Mouse (Mus musculus) forebrain, embryonic 11.5 days (tissue): ENCODE data around the gene Zfp318. TPM values are rescaled to one million over a fixed set of nuclear protein-coding genes. Genes with fewer than 3 reads are reported as not detected.

Experiments used
- ATAC-seq: fragments of 200-750 bp; cut with Nextera tagmentation; replicated peaks from 2 replicates; pipeline ENCODE4 v1.8.0; 2017; ENCODE audit warnings: moderate TSS enrichment; ENCODE audit not compliant: low FRiP score
- DNase-seq: peaks from one replicate; pipeline ENCODE4 v3.0.0-alpha.2; 2017; ENCODE audit warnings: low spot score
- H3K27ac ChIP-seq: fragments of 300-500 bp; sonication (generic); 2 replicates; pipeline ENCODE4 v1.5.1; 2014; ENCODE audit warnings: low read depth, low read length
- H3K27me3 ChIP-seq: fragments of 300-500 bp; sonication (generic); 2 replicates; pipeline ENCODE4 v1.6.1; 2014; ENCODE audit warnings: mild to moderate bottlenecking, low read length, mixed read lengths; ENCODE audit not compliant: control insufficient read depth, insufficient read depth
- H3K36me3 ChIP-seq: fragments of 300-500 bp; sonication (generic); 2 replicates; pipeline ENCODE4 v1.6.1; 2014; ENCODE audit warnings: mild to moderate bottlenecking, low read length, moderate library complexity, mixed read lengths; ENCODE audit not compliant: control insufficient read depth, insufficient read depth
- H3K4me1 ChIP-seq: fragments of 300-500 bp; sonication (generic); replicated peaks from 2 replicates; pipeline ENCODE4 v1.6.1; 2014; ENCODE audit warnings: low read length, mixed read lengths; ENCODE audit not compliant: control insufficient read depth, insufficient read depth
- H3K4me2 ChIP-seq: fragments of 300-500 bp; sonication (generic); 2 replicates; pipeline ENCODE4 v1.6.1; 2014; ENCODE audit warnings: low read depth, mild to moderate bottlenecking, low read length, moderate library complexity, mixed read lengths; ENCODE audit not compliant: severe bottlenecking
- H3K4me3 ChIP-seq: fragments of 300-500 bp; sonication (generic); 2 replicates; pipeline ENCODE4 v1.5.1; 2014; ENCODE audit warnings: low read depth, low read length
- H3K9ac ChIP-seq: fragments of 300-500 bp; sonication (generic); 2 replicates; pipeline ENCODE4 v1.6.1; 2014; ENCODE audit warnings: low read length
- H3K9me3 ChIP-seq: fragments of 300-500 bp; sonication (generic); 2 replicates; pipeline ENCODE4 v1.6.1; 2016; ENCODE audit warnings: low read length, mixed read lengths; ENCODE audit not compliant: control insufficient read depth
- WGBS: fragments of 180-500 bp; shearing (Covaris S2); extraction: QIAGEN DNeasy Blood & Tissue Kit; methylation state at CpG from one replicate; pipeline ENCODE4 v1.1.7; 2014; 5-methylcytosine and 5-hydroxymethylcytosine counted together
- polyA plus RNA-seq: library from polyadenylated mRNA; unstranded; fragments of >200 nt; fragmentation: Nextera tagmentation; extraction: Ambion mirVana; gene quantifications from 2 replicates; pipeline ENCODE4 v1.2.1, GENCODE M21; 2014

Gene Zfp318
- polyA plus RNA-seq, 1 experiment from 2014 or later = 17.0 TPM

GRCm38 (mm10) chr17:46436672-46437366 lies 53.3 kb downstream of the Zfp318 start:
- H3K36me3 ChIP-seq = no peaks in the 10 kb centered on the region
- H3K27ac ChIP-seq = no peak overlapping the region
- H3K4me2 ChIP-seq = 0 out of 2 replicates have a peak overlapping the region, but pooled peaks have one; percentile 11
- ATAC-seq = peak; percentile 49; the same call in 1 of the 2 replicates
- peak; percentile 76 for DNase-seq
- 29% methylated on average over 23 of the region's 23 CpGs for WGBS
- H3K4me3 ChIP-seq = no peak overlapping the region
- H3K9ac ChIP-seq = no peak overlapping the region
- H3K4me1 ChIP-seq = no peaks in the 10 kb centered on the region
- no peaks in the 10 kb centered on the region for H3K9me3 ChIP-seq
- no peaks in the 10 kb centered on the region; the same call in 1 of the 2 replicates for H3K27me3 ChIP-seq

- Histone ChIP-seq H3K4me1 (no peaks in the 10 kb centered on the region), H3K4me2 (no peak within 1 kb of the TSS), H3K9me3 (no peaks in the 10 kb centered on the region), H3K4me3 (no peak within 1 kb of the TSS), H3K36me3 (no peaks in the 10 kb centered on the region), H3K9ac (no peak within 1 kb of the TSS), H3K27me3 (peaks cover under 1% of the 10 kb centered on the region), H3K27ac (no peak within 1 kb of the TSS)
- DNase-seq (peak; percentile 30), ATAC-seq (no peak)
- WGBS = 81% methylated on average over 4 of the region's 4 CpGs
Observed at GRCm38 (mm10) chr17:46438298-46438873, 54.9 kb downstream of the Zfp318 start, which contains the start of gene Slc22a7. TSS of gene Slc22a7 (minus strand) at chr17:46438457.

GRCm38 (mm10) chr17:46439176-46439575 lies 55.6 kb downstream of the Zfp318 start:
- Histone ChIP-seq H3K9ac (no peak overlapping the region), H3K4me1 (no peaks in the 10 kb centered on the region), H3K36me3 (no peaks in the 10 kb centered on the region), H3K4me3 (no peak overlapping the region), H3K27ac (no peak overlapping the region), H3K4me2 (no peak overlapping the region), H3K9me3 (no peaks in the 10 kb centered on the region), H3K27me3 (peaks cover 8% of the 10 kb centered on the region)
- DNase-seq (peak; percentile 7), ATAC-seq (no peak)
- WGBS = 94% methylated on average over 10 of the region's 10 CpGs

GRCm38 (mm10) chr17:46444839-46445579 lies 61.5 kb downstream of the Zfp318 start:
- Histone ChIP-seq H3K4me3 (peak overlapping the region; percentile 9), H3K36me3 (no peaks in the 10 kb centered on the region), H3K27ac (no peak overlapping the region), H3K27me3 (peaks cover 31% of the 10 kb centered on the region), H3K4me1 (peaks cover 2% of the 10 kb centered on the region; the same call in 1 of the 2 replicates), H3K4me2 (peak overlapping the region; percentile 46), H3K9me3 (no peaks in the 10 kb centered on the region), H3K9ac (peak overlapping the region; percentile 30; the same call in 1 of the 2 replicates)
- DNase-seq = no peak
- 2% methylated on average over 49 of the region's 50 CpGs for WGBS
- ATAC-seq = no peak

- Histone ChIP-seq H3K9me3 (no peaks in the 10 kb centered on the region), H3K9ac (no peak overlapping the region), H3K4me1 (peaks cover 2% of the 10 kb centered on the region; the same call in 1 of the 2 replicates), H3K36me3 (no peaks in the 10 kb centered on the region), H3K4me3 (no peak overlapping the region), H3K27me3 (peaks cover 31% of the 10 kb centered on the region), H3K4me2 (no peak overlapping the region), H3K27ac (no peak overlapping the region)
- WGBS = 87% methylated on average over 16 of the region's 16 CpGs
- no peak for DNase-seq
- ATAC-seq = no peak
Observed at GRCm38 (mm10) chr17:46446264-46446663, 62.7 kb downstream of the Zfp318 start.

- H3K27ac ChIP-seq = no peak overlapping the region
- no peak overlapping the region for H3K4me3 ChIP-seq
- WGBS = 26% methylated on average over 5 of the region's 5 CpGs
- DNase-seq = no peak
- H3K27me3 ChIP-seq = peaks cover 23% of the 10 kb centered on the region
- H3K36me3 ChIP-seq = no peaks in the 10 kb centered on the region
- no peak for ATAC-seq
- no peak overlapping the region for H3K9ac ChIP-seq
- H3K4me1 ChIP-seq = peaks cover 29% of the 10 kb centered on the region
- H3K9me3 ChIP-seq = no peaks in the 10 kb centered on the region
- H3K4me2 ChIP-seq = no peak overlapping the region
Observed at GRCm38 (mm10) chr17:46452683-46453082, 69.2 kb downstream of the Zfp318 start.

- H3K27me3 ChIP-seq = peaks cover 23% of the 10 kb centered on the region
- 6% methylated on average over 13 of the region's 13 CpGs for WGBS
- no peaks in the 10 kb centered on the region for H3K9me3 ChIP-seq
- H3K4me1 ChIP-seq = peaks cover 29% of the 10 kb centered on the region
- H3K4me2 ChIP-seq = peak overlapping the region; percentile 71; the same call in 1 of the 2 replicates
- no peak overlapping the region for H3K4me3 ChIP-seq
- DNase-seq (no peak), ATAC-seq (no peak)
- H3K27ac ChIP-seq = no peak overlapping the region
- H3K9ac ChIP-seq = no peak overlapping the region
- no peaks in the 10 kb centered on the region for H3K36me3 ChIP-seq
Observed at GRCm38 (mm10) chr17:46453302-46453948, 69.9 kb downstream of the Zfp318 start.

- peaks cover 23% of the 10 kb centered on the region for H3K27me3 ChIP-seq
- peak overlapping the region; percentile 12; the same call in 1 of the 2 replicates for H3K27ac ChIP-seq
- peak overlapping the region; percentile 71 for H3K4me2 ChIP-seq
- peak overlapping the region; percentile 33 for H3K4me3 ChIP-seq
- H3K36me3 ChIP-seq = no peaks in the 10 kb centered on the region
- peak overlapping the region; percentile 29; the same call in 1 of the 2 replicates for H3K9ac ChIP-seq
- WGBS = 3% methylated on average over 26 of the region's 26 CpGs
- no peaks in the 10 kb centered on the region for H3K9me3 ChIP-seq
- H3K4me1 ChIP-seq = peaks cover 29% of the 10 kb centered on the region
- ATAC-seq (no peak), DNase-seq (no peak)
Observed at GRCm38 (mm10) chr17:46453970-46454411, 70.5 kb downstream of the Zfp318 start.
